Mouse (Mus musculus): ENCODE data around the gene Dab1. TPM values are rescaled to one million over a fixed set of nuclear protein-coding genes. Genes with fewer than 3 reads are reported as not detected.

The Dab1 gene
- polyA plus RNA-seq, 1 experiment, result 1.1 TPM

DNA sequence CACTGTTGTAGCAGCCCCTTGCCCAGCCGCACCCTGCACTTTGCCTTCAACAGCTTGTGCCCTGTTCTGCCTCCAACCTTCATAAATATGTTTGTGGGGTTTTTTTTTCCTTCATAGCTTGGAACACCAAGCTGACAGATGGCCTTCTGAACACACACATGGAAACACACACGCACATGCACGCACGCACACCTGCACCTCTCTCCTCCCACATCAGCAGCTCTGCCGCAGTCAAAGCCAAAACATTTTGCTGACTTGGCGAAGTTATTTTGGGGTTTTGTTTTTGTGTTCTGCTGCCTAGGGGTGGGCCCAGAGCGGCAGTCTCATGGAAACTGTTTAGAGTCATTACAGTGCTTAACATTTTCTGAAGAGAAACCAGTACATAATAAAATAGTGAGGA is 1071.9 kb downstream of the Dab1 start:
- TF ChIP-seq POLR2A (IDR thresholded peaks at IDR 0.05; ENCODE audit: control insufficient read depth, low read depth, low read length) (no peak), CTCF (IDR thresholded peaks at IDR 0.05; ENCODE audit: control insufficient read depth, insufficient read depth, insufficient replicate concordance, low read depth, low read length) (no peak)
- H3K27ac ChIP-seq (ENCODE audit: control insufficient read depth, insufficient read depth, low read depth, low read length), result no peak overlapping the region
- no peaks in the 10 kb centered on the region for H3K27me3 ChIP-seq (ENCODE audit: control insufficient read depth, insufficient read depth, low read length)
- H3K4me3 ChIP-seq (ENCODE audit: control insufficient read depth, low read depth, low read length), result no peak overlapping the region
- H3K4me1 ChIP-seq (ENCODE audit: control insufficient read depth, insufficient read depth, low read length), result no peaks in the 10 kb centered on the region
- H3K36me3 ChIP-seq (ENCODE audit: control insufficient read depth, insufficient read depth, low read length), result no peaks in the 10 kb centered on the region

DNA sequence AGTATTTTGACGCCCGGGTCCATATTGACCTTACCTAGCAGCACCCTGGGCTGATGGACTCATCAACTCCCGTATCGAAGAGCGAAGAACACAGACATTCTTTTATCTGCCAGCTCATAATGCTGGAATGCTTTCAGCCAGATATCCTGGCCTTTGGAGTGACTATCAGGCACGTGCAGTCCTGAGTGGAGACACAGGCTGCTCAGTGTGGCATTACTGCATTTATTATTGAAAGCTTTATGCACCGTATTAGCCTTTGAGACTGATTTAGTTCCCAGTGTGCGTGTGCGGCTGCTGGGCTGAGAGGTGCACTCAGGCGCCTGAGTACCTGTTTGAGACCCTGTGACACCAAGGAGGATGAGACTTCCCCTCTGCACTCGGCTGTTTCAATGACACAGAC is 1075.0 kb downstream of the Dab1 start:
- Histone ChIP-seq H3K27me3 (ENCODE audit: control insufficient read depth, insufficient read depth, low read length) (no peaks in the 10 kb centered on the region), H3K36me3 (ENCODE audit: control insufficient read depth, insufficient read depth, low read length) (no peaks in the 10 kb centered on the region), H3K4me3 (ENCODE audit: control insufficient read depth, low read depth, low read length) (no peak overlapping the region), H3K27ac (ENCODE audit: control insufficient read depth, insufficient read depth, low read depth, low read length) (no peak overlapping the region), H3K4me1 (ENCODE audit: control insufficient read depth, insufficient read depth, low read length) (no peaks in the 10 kb centered on the region)
- TF ChIP-seq CTCF (IDR thresholded peaks at IDR 0.05; ENCODE audit: control insufficient read depth, insufficient read depth, insufficient replicate concordance, low read depth, low read length), result no peak
- no peak for TF ChIP-seq POLR2A (IDR thresholded peaks at IDR 0.05; ENCODE audit: control insufficient read depth, low read depth, low read length)

GRCm38 (mm10) chr4:104696522-104696921 is 1077.4 kb downstream of the Dab1 start:
- H3K27me3 ChIP-seq (ENCODE audit: control insufficient read depth, insufficient read depth, low read length), result no peaks in the 10 kb centered on the region

DNA sequence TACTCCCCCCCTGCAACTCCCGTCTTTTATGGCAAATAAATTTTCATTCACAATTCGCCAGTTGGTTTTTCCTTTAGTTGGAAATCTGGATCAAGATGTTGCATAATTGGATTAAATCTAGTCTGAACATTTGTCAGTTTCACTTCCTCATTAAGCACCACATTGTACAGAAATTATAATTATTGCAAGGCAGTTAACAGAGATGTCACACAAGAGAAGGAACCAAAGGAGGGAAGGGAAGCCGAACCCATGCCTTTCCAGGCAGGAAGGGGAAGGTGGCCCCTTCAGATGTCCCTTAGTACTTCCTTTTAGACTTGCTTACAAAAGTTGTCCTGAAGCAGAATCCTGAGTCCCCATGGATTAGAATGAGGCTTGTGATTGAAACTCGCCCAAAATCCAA is 1078.5 kb downstream of the Dab1 start:
- Histone ChIP-seq H3K27ac (ENCODE audit: control insufficient read depth, insufficient read depth, low read depth, low read length) (no peak overlapping the region), H3K4me3 (ENCODE audit: control insufficient read depth, low read depth, low read length) (no peak overlapping the region), H3K36me3 (ENCODE audit: control insufficient read depth, insufficient read depth, low read length) (no peaks in the 10 kb centered on the region), H3K4me1 (ENCODE audit: control insufficient read depth, insufficient read depth, low read length) (no peaks in the 10 kb centered on the region), H3K27me3 (ENCODE audit: control insufficient read depth, insufficient read depth, low read length) (no peaks in the 10 kb centered on the region)
- TF ChIP-seq CTCF (IDR thresholded peaks at IDR 0.05; ENCODE audit: control insufficient read depth, insufficient read depth, insufficient replicate concordance, low read depth, low read length) (no peak), POLR2A (IDR thresholded peaks at IDR 0.05; ENCODE audit: control insufficient read depth, low read depth, low read length) (no peak)

More at GRCm38 (mm10) chr4:104696522-104696921, 1077.4 kb downstream of the Dab1 start:
- Histone ChIP-seq H3K4me3 (ENCODE audit: control insufficient read depth, low read depth, low read length) (no peak overlapping the region), H3K4me1 (ENCODE audit: control insufficient read depth, insufficient read depth, low read length) (no peaks in the 10 kb centered on the region), H3K27ac (ENCODE audit: control insufficient read depth, insufficient read depth, low read depth, low read length) (no peak overlapping the region), H3K36me3 (ENCODE audit: control insufficient read depth, insufficient read depth, low read length) (no peaks in the 10 kb centered on the region)
- no peak for TF ChIP-seq POLR2A (IDR thresholded peaks at IDR 0.05; ENCODE audit: control insufficient read depth, low read depth, low read length)
- no peak for TF ChIP-seq CTCF (IDR thresholded peaks at IDR 0.05; ENCODE audit: control insufficient read depth, insufficient read depth, insufficient replicate concordance, low read depth, low read length)

DNA sequence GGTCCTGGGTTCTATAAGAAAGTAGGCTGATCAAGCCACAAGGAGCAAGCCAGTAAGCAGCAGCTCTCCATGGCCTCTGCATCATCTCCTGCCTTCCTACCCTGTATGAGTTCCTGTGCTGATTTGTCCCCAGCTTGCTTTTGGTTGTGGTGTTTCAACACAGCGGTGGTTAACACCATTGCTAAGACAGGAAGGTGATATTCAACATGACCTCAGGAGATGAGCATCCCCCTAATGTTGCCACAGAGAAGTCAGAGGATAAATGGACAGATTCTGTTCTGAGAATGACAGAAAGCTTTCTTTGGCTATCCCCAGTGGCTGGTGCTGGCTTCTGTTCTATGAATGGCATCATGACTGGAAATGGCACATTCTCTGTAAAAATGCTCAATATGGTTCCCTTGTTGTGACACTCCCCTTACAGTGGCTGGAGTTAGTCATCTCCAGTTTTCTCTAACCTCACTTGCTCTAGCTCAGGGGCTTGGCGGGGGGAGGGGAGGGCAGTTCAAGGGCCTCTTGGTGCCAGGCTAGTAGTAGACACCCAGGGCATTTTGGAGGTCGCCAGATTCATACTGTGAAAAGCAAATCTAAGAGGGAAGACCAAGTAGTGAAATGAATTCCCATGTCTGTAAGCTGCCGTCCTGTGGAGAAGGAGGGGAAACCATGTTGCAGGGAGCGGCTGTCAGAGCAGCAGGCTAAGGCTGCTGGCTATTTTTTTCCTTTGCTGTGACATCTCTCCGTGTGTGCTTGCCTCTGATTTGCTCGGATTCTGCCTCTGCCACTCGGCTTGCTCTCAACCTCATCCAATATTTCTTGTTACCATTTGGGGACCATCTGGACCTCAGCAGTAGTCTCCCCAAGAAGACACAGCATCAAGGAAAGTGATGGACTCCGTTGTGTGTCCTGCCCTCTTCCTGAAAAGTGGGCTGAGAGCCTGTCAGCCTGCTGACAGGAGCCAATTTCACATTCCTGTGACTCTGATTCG is 1086.8 kb downstream of the Dab1 start:
- Histone ChIP-seq H3K4me1 (ENCODE audit: control insufficient read depth, insufficient read depth, low read length) (no peaks in the 10 kb centered on the region), H3K27ac (ENCODE audit: control insufficient read depth, insufficient read depth, low read depth, low read length) (no peak overlapping the region), H3K4me3 (ENCODE audit: control insufficient read depth, low read depth, low read length) (no peak overlapping the region), H3K36me3 (ENCODE audit: control insufficient read depth, insufficient read depth, low read length) (no peaks in the 10 kb centered on the region), H3K27me3 (ENCODE audit: control insufficient read depth, insufficient read depth, low read length) (no peaks in the 10 kb centered on the region)
- TF ChIP-seq CTCF (IDR thresholded peaks at IDR 0.05; ENCODE audit: control insufficient read depth, insufficient read depth, insufficient replicate concordance, low read depth, low read length) (no peak), POLR2A (IDR thresholded peaks at IDR 0.05; ENCODE audit: control insufficient read depth, low read depth, low read length) (no peak)

DNA sequence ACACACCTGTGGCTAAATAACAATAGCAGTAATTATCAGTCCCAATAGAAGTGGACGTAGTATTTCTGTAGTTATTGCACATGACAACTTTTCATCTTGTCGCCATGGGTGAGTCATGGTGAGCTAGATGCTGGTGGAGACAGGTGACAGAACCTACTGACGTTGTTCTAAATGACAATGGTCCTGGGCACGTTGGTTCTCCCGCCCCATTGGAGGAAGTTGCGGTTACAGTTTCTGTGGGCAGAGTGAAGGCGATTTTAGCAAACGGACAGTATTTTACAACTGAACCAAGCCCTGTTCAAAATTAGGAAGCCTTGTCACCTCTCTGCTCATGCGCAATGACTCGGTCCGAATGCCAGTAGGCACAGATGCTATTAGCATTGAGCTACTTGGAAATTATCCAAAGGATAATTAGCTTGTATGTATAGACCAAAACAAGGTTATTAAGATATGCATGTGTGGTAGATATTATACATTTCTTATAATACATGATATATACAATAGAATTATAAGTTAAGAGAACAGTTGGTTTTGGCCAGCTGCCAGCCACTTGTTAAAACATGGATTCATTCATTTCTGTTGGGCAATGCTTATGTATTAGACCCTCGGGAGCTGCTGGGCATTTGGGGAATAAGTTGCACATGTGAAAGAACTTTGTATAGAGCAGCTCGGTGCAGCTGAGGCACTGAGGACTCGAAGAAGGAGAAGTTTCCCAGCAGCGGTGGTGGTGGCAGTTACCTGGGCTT is 1093.4 kb downstream of the Dab1 start:
- Histone ChIP-seq H3K36me3 (ENCODE audit: control insufficient read depth, insufficient read depth, low read length) (no peaks in the 10 kb centered on the region), H3K27ac (ENCODE audit: control insufficient read depth, insufficient read depth, low read depth, low read length) (no peak overlapping the region), H3K4me3 (ENCODE audit: control insufficient read depth, low read depth, low read length) (no peak overlapping the region), H3K27me3 (ENCODE audit: control insufficient read depth, insufficient read depth, low read length) (no peaks in the 10 kb centered on the region), H3K4me1 (ENCODE audit: control insufficient read depth, insufficient read depth, low read length) (no peaks in the 10 kb centered on the region)
- TF ChIP-seq CTCF (IDR thresholded peaks at IDR 0.05; ENCODE audit: control insufficient read depth, insufficient read depth, insufficient replicate concordance, low read depth, low read length), result no peak
- no peak for TF ChIP-seq POLR2A (IDR thresholded peaks at IDR 0.05; ENCODE audit: control insufficient read depth, low read depth, low read length)

- Histone ChIP-seq H3K27ac (ENCODE audit: control insufficient read depth, insufficient read depth, low read depth, low read length) (no peak overlapping the region), H3K4me1 (ENCODE audit: control insufficient read depth, insufficient read depth, low read length) (no peaks in the 10 kb centered on the region), H3K4me3 (ENCODE audit: control insufficient read depth, low read depth, low read length) (no peak overlapping the region), H3K36me3 (ENCODE audit: control insufficient read depth, insufficient read depth, low read length) (no peaks in the 10 kb centered on the region), H3K27me3 (ENCODE audit: control insufficient read depth, insufficient read depth, low read length) (no peaks in the 10 kb centered on the region)
- TF ChIP-seq CTCF (IDR thresholded peaks at IDR 0.05; ENCODE audit: control insufficient read depth, insufficient read depth, insufficient replicate concordance, low read depth, low read length), result no peak
- no peak for TF ChIP-seq POLR2A (IDR thresholded peaks at IDR 0.05; ENCODE audit: control insufficient read depth, low read depth, low read length)
Observed at GRCm38 (mm10) chr4:104714925-104715519, 1095.9 kb downstream of the Dab1 start.
